Mouse (Mus musculus): ENCODE data around the gene Rec114.

GRCm38 (mm10) chr9:58716886-58717285 is 26.9 kb downstream of the Rec114 start:
- TF ChIP-seq CTCF (IDR thresholded peaks at IDR 0.05; ENCODE audit: low read depth) (no peak), EP300 (optimal IDR thresholded peaks at IDR 0.05) (no peak)
